Mouse (Mus musculus) erythroid progenitor cell, adult 5-6 weeks (primary cell): ENCODE results near the gene Mastl. TPM values are rescaled to one million over a fixed set of nuclear protein-coding genes. Genes with fewer than 3 reads are reported as not detected.

Experiments used
- ATAC-seq: replicated peaks from 2 replicates; pipeline ENCODE4 v1.8.0; 2016; ENCODE audit warnings: moderate number of reproducible peaks, mild to moderate bottlenecking, moderate TSS enrichment, inconsistent platforms; ENCODE audit not compliant: poor library complexity, low FRiP score, severe bottlenecking
- total RNA-seq, 2 experiments: library from RNA; stranded (forward) in 1 of 2; stranded (reverse) in 1 of 2; fragments of 150-400 nt in 1 of 2; fragments of 186-747, 209-891 nt in 1 of 2; gene quantifications; 2 replicates each; pipeline versions ENCODE4 v1.2.3 to v1.2.4; 2015 to 2017; ENCODE audit warnings: low replicate concordance in 2 of 2

Gene Mastl
- total RNA-seq (2015; ENCODE audit: low replicate concordance): 34.2 and 43.2 TPM in 2 replicates
- total RNA-seq (2017; ENCODE audit: low replicate concordance): 31.9 and 33.0 TPM in 2 replicates

- peak; percentile 91 for ATAC-seq
These were observed at the start of gene Mastl, which contains the start of gene Yme1l1 for GRCm38 (mm10) chr2:23155777-23156607. Gene Mastl, minus strand, starts transcription at chr2:23156024. Gene Yme1l1, plus strand, starts transcription at chr2:23156369.

GRCm38 (mm10) chr2:23202900-23203670, 47.3 kb upstream of the Mastl start:
- no peak for ATAC-seq

GRCm38 (mm10) chr2:23201034-23201433, 45.2 kb upstream of the Mastl start:
- ATAC-seq: no peak

GRCm38 (mm10) chr2:23194366-23194765, 38.5 kb upstream of the Mastl start:
- no peak for ATAC-seq

GRCm38 (mm10) chr2:23172305-23172704, 16.5 kb upstream of the Mastl start:
- ATAC-seq: no peak

GRCm38 (mm10) chr2:23156608-23157081, 821 bp upstream of the Mastl start:
- ATAC-seq: peak; percentile 44

- ATAC-seq: peak; percentile 42
These were observed 614 bp downstream of the Mastl start for GRCm38 (mm10) chr2:23155199-23155621.

- ATAC-seq: no peak
These were observed 36.3 kb downstream of the Mastl start for GRCm38 (mm10) chr2:23119573-23119972.

GRCm38 (mm10) chr2:23102266-23102665, 53.6 kb downstream of the Mastl start:
- ATAC-seq: no peak

- no peak for ATAC-seq
These were observed 58.8 kb downstream of the Mastl start for GRCm38 (mm10) chr2:23097028-23097427.

- peak; percentile 85 for ATAC-seq
These were observed 63.6 kb downstream of the Mastl start for GRCm38 (mm10) chr2:23092216-23092615.

- ATAC-seq: no peak
These were observed 71.3 kb downstream of the Mastl start for GRCm38 (mm10) chr2:23084540-23084939.

GRCm38 (mm10) chr2:23078588-23078987, 77.2 kb downstream of the Mastl start:
- no peak for ATAC-seq

- no peak for ATAC-seq
These were observed 78.1 kb downstream of the Mastl start for GRCm38 (mm10) chr2:23077693-23078092.

- no peak for ATAC-seq
These were observed 79.0 kb downstream of the Mastl start for GRCm38 (mm10) chr2:23076783-23077182.

GRCm38 (mm10) chr2:23075846-23076245, 80.0 kb downstream of the Mastl start:
- ATAC-seq: no peak

GRCm38 (mm10) chr2:23071406-23071805, 84.4 kb downstream of the Mastl start:
- ATAC-seq: no peak

GRCm38 (mm10) chr2:23070491-23070890, 85.3 kb downstream of the Mastl start:
- ATAC-seq: no peak

- ATAC-seq: peak; percentile 82
These were observed 86.7 kb downstream of the Mastl start for GRCm38 (mm10) chr2:23068894-23069744.

GRCm38 (mm10) chr2:23068370-23068737, 87.5 kb downstream of the Mastl start:
- peak; percentile 51 for ATAC-seq
